Mouse (Mus musculus): Measurements from ENCODE around the gene Supt6. TPM values are rescaled to one million over a fixed set of nuclear protein-coding genes. Genes with fewer than 3 reads are reported as not detected.

Gene Supt6
- total and polyA plus RNA-seq, 3 experiments = 30.4 to 99.9 (median 65.5) TPM

DNA sequence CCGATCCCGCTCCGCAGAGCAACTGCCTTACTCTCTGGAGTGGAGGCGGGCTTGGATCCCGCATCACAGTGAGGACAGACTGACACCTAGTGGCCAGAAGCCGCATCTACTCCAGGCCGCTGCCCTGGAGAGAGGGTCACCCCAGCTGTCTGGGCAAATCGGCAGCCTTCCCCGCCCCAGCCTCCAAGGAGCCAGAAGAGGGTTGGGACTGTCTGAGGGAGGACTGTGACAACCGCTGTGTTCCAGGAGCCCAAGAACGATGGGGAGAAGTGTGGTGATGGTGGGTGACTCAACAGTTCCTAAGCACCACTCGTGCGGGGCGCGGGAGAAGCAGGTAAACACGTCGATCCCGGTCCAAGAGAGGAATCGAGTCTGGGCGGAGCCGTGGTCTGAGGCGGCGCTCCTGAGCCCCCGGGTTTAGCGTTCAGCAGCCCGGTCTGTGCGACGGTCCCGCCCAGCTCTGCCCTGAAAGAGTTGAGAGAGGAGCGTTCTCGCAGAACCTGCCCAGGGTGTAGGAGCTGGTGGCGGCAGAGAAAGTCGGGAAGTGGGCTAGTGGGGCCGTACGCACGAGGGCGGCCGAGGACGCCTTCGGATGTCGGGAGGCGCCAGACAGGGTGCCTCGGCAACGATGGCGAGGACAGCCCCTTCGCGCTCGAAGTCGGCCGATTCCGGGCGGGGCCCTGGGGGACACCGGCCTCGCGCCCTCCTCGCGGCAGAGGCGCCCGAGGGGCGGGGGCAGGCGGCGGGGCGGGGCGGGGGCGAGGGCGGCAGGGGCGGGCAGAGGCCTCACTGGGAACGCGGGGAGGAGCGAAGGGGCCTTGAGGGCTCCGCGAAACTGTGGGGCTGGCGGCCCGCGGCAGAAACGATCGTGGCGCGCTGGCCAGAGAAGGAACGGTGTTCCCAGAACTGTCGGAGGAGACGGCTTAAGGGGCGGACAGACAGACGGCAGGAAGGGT, 67.6 kb downstream of the Supt6 start:
- Histone ChIP-seq H3K4me3 (replicated peaks in 1 of 3; ENCODE audit: low read depth in 2 of 3, low read length in 2 of 3, poor library complexity in 1 of 3) (peak overlapping the region; percentile 65 to 72 (median 66)), H3K79me2 (replicated peaks; ENCODE audit: control insufficient read depth, extremely low read depth, insufficient read depth, poor library complexity, severe bottlenecking) (peaks cover 36% of the 10 kb centered on the region), H3K9ac (ENCODE audit: insufficient read depth, low read depth) (peak overlapping the region; percentile 61), H3K4me1 (ENCODE audit: control insufficient read depth in 1 of 2, insufficient read depth in 2 of 2) (peaks cover 13 to 61% of the 10 kb centered on the region in 2 experiments), H3K27ac (ENCODE audit: insufficient read depth, low read depth) (peak overlapping the region; percentile 94), H3K4me2 (ENCODE audit: insufficient read depth, low read depth, poor library complexity, severe bottlenecking) (peak overlapping the region; percentile 59), H3K9me3 (replicated peaks; ENCODE audit: low read length) (no peaks in the 10 kb centered on the region), H3K27me3 (replicated peaks) (no peaks in the 10 kb centered on the region), H3K36me3 (replicated peaks in 1 of 2; ENCODE audit: control insufficient read depth in 1 of 2, insufficient read depth in 1 of 2, low read length in 1 of 2) (peaks cover 26 to 40% of the 10 kb centered on the region in 2 experiments)
- in situ Hi-C loops (cut with MboI; ENCODE audit: low pct_ligation_motif_present, low pct_unique_long_range_greater_than_20kb, low sequenced_read_pairs) = loop anchor here (5.0 to 10.0 kb wide), 3 partner anchors 121 to 351 kb away; no protein-coding TSS in a partner anchor
- DNase-seq (ENCODE audit: extremely low read depth) = peak; percentile 96
- dilution Hi-C loops (cut with MboI; ENCODE audit: extremely low pct_ligation_motif_present, extremely low pct_unique_long_range_greater_than_20kb, low sequenced_read_pairs) = no loop called here
- TF ChIP-seq JUND (conservative IDR thresholded peaks at IDR 0.05; ENCODE audit: low read depth, low read length) = no peak
- TF ChIP-seq UBTF (IDR thresholded peaks at IDR 0.05; ENCODE audit: low read depth, low read length) = peak; percentile 93
- TF ChIP-seq ETS1 (conservative IDR thresholded peaks at IDR 0.05; ENCODE audit: low read depth, low read length) = no peak
- TF ChIP-seq SMC3 (IDR thresholded peaks at IDR 0.05; ENCODE audit: low read depth, low read length) = peak; percentile 93
- no peak; the same call in 1 of the 2 replicates for TF ChIP-seq RCOR1 (conservative IDR thresholded peaks at IDR 0.05; ENCODE audit: low read depth, low read length)
- peak; percentile 11; the same call in 1 of the 2 replicates for TF ChIP-seq CHD1 (IDR thresholded peaks at IDR 0.05; ENCODE audit: low read depth, low read length)
- no peak for TF ChIP-seq GABPA (IDR thresholded peaks at IDR 0.05; ENCODE audit: insufficient replicate concordance, low read depth, low read length)
- TF ChIP-seq ZC3H11A (IDR thresholded peaks at IDR 0.05; ENCODE audit: low read depth, low read length) = peak; percentile 50; the same call in 1 of the 2 replicates
- peak; percentile 99 for TF ChIP-seq RAD21 (IDR thresholded peaks at IDR 0.05; ENCODE audit: low read depth, low read length)
- no peak for TF ChIP-seq MAFK (IDR thresholded peaks at IDR 0.05; ENCODE audit: insufficient replicate concordance, low read length)
- no peak for TF ChIP-seq MAX (IDR thresholded peaks at IDR 0.05; ENCODE audit: low read length)
- TF ChIP-seq POLR2AphosphoS2 (IDR thresholded peaks at IDR 0.05; ENCODE audit: low read depth, low read length) = no peak
- TF ChIP-seq PAX5 (IDR thresholded peaks at IDR 0.05; ENCODE audit: low read length) = no peak
- TF ChIP-seq IRF4 (IDR thresholded peaks at IDR 0.05; ENCODE audit: low read depth, low read length) = no peak; the same call in 1 of the 2 replicates
- TF ChIP-seq TBP (conservative IDR thresholded peaks at IDR 0.05; ENCODE audit: low read depth, low read length) = 0 out of 2 replicates have a peak, but pooled peaks have one; percentile 25
- TF ChIP-seq ZNF384 (IDR thresholded peaks at IDR 0.05; ENCODE audit: low read depth, low read length) = no peak
- TF ChIP-seq MEF2A (IDR thresholded peaks at IDR 0.05; ENCODE audit: borderline replicate concordance, low read depth, low read length) = no peak
- no peak for TF ChIP-seq ZKSCAN1 (IDR thresholded peaks at IDR 0.05; ENCODE audit: borderline replicate concordance, low read depth, low read length)
- TF ChIP-seq MXI1 (IDR thresholded peaks at IDR 0.05; ENCODE audit: low read depth, low read length) = no peak
- TF ChIP-seq NRF1 (IDR thresholded peaks at IDR 0.05; ENCODE audit: low read depth, low read length) = no peak
- peak; percentile 17 for TF ChIP-seq MAZ (IDR thresholded peaks at IDR 0.05; ENCODE audit: low read depth, low read length)
- peak; percentile 62 for TF ChIP-seq BHLHE40 (IDR thresholded peaks at IDR 0.05; ENCODE audit: low read depth, low read length)
- TF ChIP-seq JUN (IDR thresholded peaks at IDR 0.05; ENCODE audit: insufficient read depth, low read depth, low read length) = no peak
- peak; percentile 66 for TF ChIP-seq ZMIZ1 (IDR thresholded peaks at IDR 0.05; ENCODE audit: low read depth, low read length)
- TF ChIP-seq USF1 (IDR thresholded peaks at IDR 0.05; ENCODE audit: low read depth, low read length) = no peak
- no peak; the same call in 1 of the 2 replicates for TF ChIP-seq HCFC1 (IDR thresholded peaks at IDR 0.05; ENCODE audit: low read depth, low read length)
- no peak for TF ChIP-seq EP300 (IDR thresholded peaks at IDR 0.05; ENCODE audit: low read length)
- no peak; the same call in 1 of the 2 replicates for TF ChIP-seq ELF1 (IDR thresholded peaks at IDR 0.05; ENCODE audit: low read depth, low read length)
- no peak for TF ChIP-seq E2F4 (IDR thresholded peaks at IDR 0.05; ENCODE audit: insufficient replicate concordance, low read depth, low read length)
- TF ChIP-seq USF2 (conservative IDR thresholded peaks at IDR 0.05; ENCODE audit: low read depth, low read length) = no peak; the same call in 1 of the 2 replicates
- no peak for TF ChIP-seq MYC (IDR thresholded peaks at IDR 0.05; ENCODE audit: low read depth, low read length)
- TF ChIP-seq SIN3A (IDR thresholded peaks at IDR 0.05; ENCODE audit: low read length) = peak; percentile 68
- TF ChIP-seq TCF12 (IDR thresholded peaks at IDR 0.05; ENCODE audit: low read depth, low read length) = peak; percentile 40
- TF ChIP-seq KAT2A (IDR thresholded peaks at IDR 0.05; ENCODE audit: insufficient replicate concordance, low read length) = 0 out of 2 replicates have a peak, but pooled peaks have one; percentile 7
- TF ChIP-seq POLR2A (IDR thresholded peaks at IDR 0.05; ENCODE audit: low read depth, low read length) = peak; percentile 77
- peak; percentile 74 for TF ChIP-seq NELFE (IDR thresholded peaks at IDR 0.05; ENCODE audit: low read depth, low read length)
- peak; percentile 85 to 99 for TF ChIP-seq CTCF (conservative IDR thresholded peaks at IDR 0.05 in 1 of 2, IDR thresholded peaks at IDR 0.05 in 1 of 2; ENCODE audit: low read depth in 2 of 2, low read length in 2 of 2)

Data from CH12.LX (cell line).